Mouse (Mus musculus): ENCODE measurements at regions not wholly inside any gene's neighbourhood (a gene's known extent, or its start where the extent isn't known, plus 50 kb on each side); places are given as distances from the start of the nearest gene placed in this dataset.
"Not testable (repeated sequence)": the region's sequence is repeated elsewhere in the genome, so short reads cannot be mapped to it uniquely, and the experiment has no call there.

- H3K4me2 ChIP-seq (replicated peaks), result no peak overlapping the region
- H3K9me3 ChIP-seq, result no peaks in the 10 kb centered on the region
- no peak overlapping the region for H3K4me3 ChIP-seq (replicated peaks)
- no peak overlapping the region for H3K9ac ChIP-seq
- no peak for ATAC-seq
- 73% methylated on average over 11 of the region's 11 CpGs for WGBS
- H3K27ac ChIP-seq, result no peak overlapping the region
- H3K4me1 ChIP-seq (replicated peaks), result no peaks in the 10 kb centered on the region
- H3K36me3 ChIP-seq, result no peaks in the 10 kb centered on the region
- H3K27me3 ChIP-seq (replicated peaks), result no peaks in the 10 kb centered on the region
Measured at GRCm38 (mm10) chr15:8856419-8857084, 111.2 kb upstream of the Ranbp3l start.

- Histone ChIP-seq H3K9ac (no peak overlapping the region), H3K27me3 (replicated peaks) (no peaks in the 10 kb centered on the region), H3K4me3 (replicated peaks) (no peak overlapping the region), H3K9me3 (no peaks in the 10 kb centered on the region), H3K27ac (no peak overlapping the region), H3K4me2 (replicated peaks) (no peak overlapping the region), H3K36me3 (no peaks in the 10 kb centered on the region), H3K4me1 (replicated peaks) (no peaks in the 10 kb centered on the region)
- 89% methylated on average over 3 of the region's 3 CpGs for WGBS
- no peak for ATAC-seq
Measured at GRCm38 (mm10) chr15:8855511-8855910, 112.2 kb upstream of the Ranbp3l start.

- Histone ChIP-seq H3K4me2 (replicated peaks) (no peak overlapping the region), H3K36me3 (no peaks in the 10 kb centered on the region), H3K4me3 (replicated peaks) (no peak overlapping the region), H3K27ac (no peak overlapping the region), H3K27me3 (replicated peaks) (no peaks in the 10 kb centered on the region), H3K9me3 (no peaks in the 10 kb centered on the region), H3K9ac (no peak overlapping the region), H3K4me1 (replicated peaks) (no peaks in the 10 kb centered on the region)
- WGBS, result 77% methylated on average over 7 of the region's 7 CpGs
- ATAC-seq, result no peak
Measured at GRCm38 (mm10) chr15:8854336-8854735, 113.4 kb upstream of the Ranbp3l start.

GRCm38 (mm10) chr15:8850996-8851395 lies 116.8 kb upstream of the Ranbp3l start:
- no peaks in the 10 kb centered on the region for H3K27me3 ChIP-seq (replicated peaks)
- no peak overlapping the region for H3K9ac ChIP-seq
- no peaks in the 10 kb centered on the region for H3K4me1 ChIP-seq (replicated peaks)
- no peak for ATAC-seq
- H3K9me3 ChIP-seq, result no peaks in the 10 kb centered on the region
- H3K4me2 ChIP-seq (replicated peaks), result no peak overlapping the region
- no peak overlapping the region for H3K27ac ChIP-seq
- no peaks in the 10 kb centered on the region for H3K36me3 ChIP-seq
- 100% methylated on average over 1 of the region's 1 CpGs for WGBS
- no peak overlapping the region for H3K4me3 ChIP-seq (replicated peaks)

GRCm38 (mm10) chr15:8849413-8849812 lies 118.3 kb upstream of the Ranbp3l start:
- H3K4me2 ChIP-seq (replicated peaks), result no peak overlapping the region
- H3K9ac ChIP-seq, result no peak overlapping the region
- 62% methylated on average over 5 of the region's 5 CpGs for WGBS
- H3K36me3 ChIP-seq, result no peaks in the 10 kb centered on the region
- H3K9me3 ChIP-seq, result no peaks in the 10 kb centered on the region
- H3K27me3 ChIP-seq (replicated peaks), result no peaks in the 10 kb centered on the region
- no peaks in the 10 kb centered on the region for H3K4me1 ChIP-seq (replicated peaks)
- no peak overlapping the region for H3K27ac ChIP-seq
- H3K4me3 ChIP-seq (replicated peaks), result no peak overlapping the region
- ATAC-seq, result no peak

- Histone ChIP-seq H3K4me1 (replicated peaks) (no peaks in the 10 kb centered on the region), H3K9me3 (no peaks in the 10 kb centered on the region), H3K27ac (no peak overlapping the region), H3K27me3 (replicated peaks) (no peaks in the 10 kb centered on the region), H3K9ac (no peak overlapping the region), H3K4me3 (replicated peaks) (no peak overlapping the region), H3K36me3 (no peaks in the 10 kb centered on the region), H3K4me2 (replicated peaks) (no peak overlapping the region)
- ATAC-seq, result no peak
- 38% methylated on average over 9 of the region's 9 CpGs for WGBS
Measured at GRCm38 (mm10) chr15:8842129-8842528, 125.6 kb upstream of the Ranbp3l start.

- no peak overlapping the region for H3K4me3 ChIP-seq (replicated peaks)
- 97% methylated on average over 1 of the region's 1 CpGs for WGBS
- ATAC-seq, result no peak
Measured at GRCm38 (mm10) chr15:8839462-8839861, 128.3 kb upstream of the Ranbp3l start.

GRCm38 (mm10) chr15:8834151-8834550 lies 123.6 kb upstream of the Slc1a3 start:
- Histone ChIP-seq H3K4me2 (replicated peaks) (no peak overlapping the region), H3K4me3 (replicated peaks) (no peak overlapping the region), H3K36me3 (no peaks in the 10 kb centered on the region), H3K9me3 (no peaks in the 10 kb centered on the region), H3K27ac (no peak overlapping the region), H3K27me3 (replicated peaks) (no peaks in the 10 kb centered on the region), H3K4me1 (replicated peaks) (no peaks in the 10 kb centered on the region), H3K9ac (no peak overlapping the region)
- WGBS, result 73% methylated on average over 4 of the region's 4 CpGs
- ATAC-seq, result no peak

More at GRCm38 (mm10) chr15:8839462-8839861, 128.3 kb upstream of the Ranbp3l start:
- H3K4me1 ChIP-seq (replicated peaks), result no peaks in the 10 kb centered on the region
- no peaks in the 10 kb centered on the region for H3K36me3 ChIP-seq
- H3K4me2 ChIP-seq (replicated peaks), result no peak overlapping the region
- H3K27ac ChIP-seq, result no peak overlapping the region
- H3K9me3 ChIP-seq, result no peaks in the 10 kb centered on the region
- no peaks in the 10 kb centered on the region for H3K27me3 ChIP-seq (replicated peaks)
- H3K9ac ChIP-seq, result no peak overlapping the region

- Histone ChIP-seq H3K4me1 (replicated peaks) (no peaks in the 10 kb centered on the region), H3K27ac (no peak overlapping the region), H3K9ac (no peak overlapping the region), H3K27me3 (replicated peaks) (no peaks in the 10 kb centered on the region), H3K4me3 (replicated peaks) (no peak overlapping the region), H3K36me3 (no peaks in the 10 kb centered on the region), H3K4me2 (replicated peaks) (no peak overlapping the region), H3K9me3 (no peaks in the 10 kb centered on the region)
- no peak for ATAC-seq
- WGBS, result 61% methylated on average over 1 of the region's 1 CpGs
Measured at GRCm38 (mm10) chr15:8832970-8833369, 122.4 kb upstream of the Slc1a3 start.

GRCm38 (mm10) chr15:8831720-8832620 lies 121.4 kb upstream of the Slc1a3 start:
- Histone ChIP-seq H3K36me3 (no peaks in the 10 kb centered on the region), H3K4me1 (replicated peaks) (no peaks in the 10 kb centered on the region), H3K27me3 (replicated peaks) (no peaks in the 10 kb centered on the region), H3K4me2 (replicated peaks) (no peak overlapping the region), H3K9me3 (no peaks in the 10 kb centered on the region), H3K4me3 (replicated peaks) (no peak overlapping the region), H3K27ac (no peak overlapping the region), H3K9ac (no peak overlapping the region)
- 51% methylated on average over 13 of the region's 13 CpGs for WGBS
- no peak for ATAC-seq

- Histone ChIP-seq H3K9me3 (no peaks in the 10 kb centered on the region), H3K4me1 (replicated peaks) (no peaks in the 10 kb centered on the region), H3K9ac (no peak overlapping the region), H3K36me3 (no peaks in the 10 kb centered on the region), H3K4me2 (replicated peaks) (no peak overlapping the region), H3K27ac (no peak overlapping the region), H3K4me3 (replicated peaks) (no peak overlapping the region), H3K27me3 (replicated peaks) (no peaks in the 10 kb centered on the region)
- WGBS, result 77% methylated on average over 6 of the region's 6 CpGs
- no peak for ATAC-seq
Measured at GRCm38 (mm10) chr15:8824861-8825260, 114.3 kb upstream of the Slc1a3 start.

GRCm38 (mm10) chr15:8822795-8823194 lies 112.2 kb upstream of the Slc1a3 start:
- WGBS, result 93% methylated on average over 3 of the region's 8 CpGs
- H3K4me3 ChIP-seq (replicated peaks); H3K27ac ChIP-seq; H3K9me3 ChIP-seq; H3K9ac ChIP-seq; H3K4me2 ChIP-seq (replicated peaks); H3K4me1 ChIP-seq (replicated peaks); ATAC-seq; H3K27me3 ChIP-seq (replicated peaks); H3K36me3 ChIP-seq: not testable (repeated sequence)

- Histone ChIP-seq H3K27ac (no peak overlapping the region), H3K9me3 (no peaks in the 10 kb centered on the region), H3K36me3 (no peaks in the 10 kb centered on the region), H3K27me3 (replicated peaks) (no peaks in the 10 kb centered on the region), H3K9ac (no peak overlapping the region), H3K4me3 (replicated peaks) (no peak overlapping the region), H3K4me2 (replicated peaks) (no peak overlapping the region), H3K4me1 (replicated peaks) (no peaks in the 10 kb centered on the region)
- 92% methylated on average over 8 of the region's 8 CpGs for WGBS
- no peak for ATAC-seq
Measured at GRCm38 (mm10) chr15:8817542-8817941, 107.0 kb upstream of the Slc1a3 start.
